ENCODE assay signal across 9 mouse cellular contexts in genomic region chr10:100588524-100588923, GRCm38 (mm10). TPM values are rescaled to one million over a fixed set of nuclear protein-coding genes. Genes with fewer than 3 reads are reported as not detected.
DNase-seq lines count a peak whose midpoint lies in the region; ATAC-seq and TF ChIP-seq lines count a peak whose summit lies in the region.
"Had no signal": no experiment of that assay in that cellular context is flagged by ENCODE, and none has a peak within 500 bp of the region (broad histone marks: within the 10 kb centered on the region; RNA-seq: fewer than 3 reads in every experiment).

No protein-coding gene starts in this region.

- 43% methylated on average over 7 of the region's 7 CpGs for WGBS in embryonic facial prominence, embryonic 13.5 days
- WGBS in intestine, embryonic 16.5 days, result 41% methylated on average over 7 of the region's 7 CpGs
- WGBS in neural tube, embryonic 12.5 days, result 50% methylated on average over 7 of the region's 7 CpGs

- H3K4me1 ChIP-seq in embryonic facial prominence, embryonic 13.5 days, result peaks cover 2% of the 10 kb centered on the region; the same call in 1 of the 2 replicates
- H3K4me1 ChIP-seq in intestine, embryonic 16.5 days (ENCODE audit: control insufficient read depth, insufficient read depth, low read length), result no peaks in the 10 kb centered on the region
- no peaks in the 10 kb centered on the region for H3K4me1 ChIP-seq in neural tube, embryonic 12.5 days

- H3K27ac ChIP-seq in left cerebral cortex, adult 2 months, result peak overlapping the region; percentile 86
- peak overlapping the region; percentile 78; the same call in 1 of the 2 replicates for H3K27ac ChIP-seq in embryonic facial prominence, embryonic 13.5 days
- H3K27ac ChIP-seq in intestine, embryonic 16.5 days (ENCODE audit: low read length), result no peak overlapping the region
- H3K27ac ChIP-seq in neural tube, embryonic 12.5 days, result no peak overlapping the region

- intact Hi-C loops in left cerebral cortex, adult 2 months (cut with DNase I), result loop anchor here (2.0 kb wide), 1 partner anchor 102 kb away; the partner anchor contains the start of genes Cep290 and Tmtc3
- intact Hi-C loops in left cerebral cortex, postnatal 14 days (cut with DNase I), result no loop called here
- intact Hi-C loops in left cerebral cortex, postnatal 10 days (cut with DNase I), result no loop called here

- H3K27me3 ChIP-seq in embryonic facial prominence, embryonic 13.5 days, result no peaks in the 10 kb centered on the region
- no peaks in the 10 kb centered on the region for H3K27me3 ChIP-seq in intestine, embryonic 16.5 days (replicated peaks; ENCODE audit: control insufficient read depth, insufficient read depth, low read length)
- no peaks in the 10 kb centered on the region for H3K27me3 ChIP-seq in neural tube, embryonic 12.5 days (replicated peaks)

- TF ChIP-seq CTCF in left cerebral cortex, adult 2 months (IDR thresholded peaks at IDR 0.05), result no peak

- H3K9ac ChIP-seq in embryonic facial prominence, embryonic 13.5 days, result peak overlapping the region; percentile 83
- H3K9ac ChIP-seq in intestine, embryonic 16.5 days (ENCODE audit: low read depth, low read length), result peak overlapping the region; percentile 82
- H3K9ac ChIP-seq in neural tube, embryonic 12.5 days, result peak overlapping the region; percentile 64

- no peak for ATAC-seq in embryonic facial prominence, embryonic 13.5 days (ENCODE audit: insufficient number of reproducible peaks, insufficient read depth, low FRiP score, low TSS enrichment, low read depth)
- 0 out of 2 replicates have a peak, but pooled peaks have one; percentile 2 for ATAC-seq in intestine, embryonic 16.5 days
- peak; percentile 50 for ATAC-seq in neural tube, embryonic 12.5 days (ENCODE audit: low FRiP score, low read depth)

- peak overlapping the region; percentile 68 for H3K4me2 ChIP-seq in embryonic facial prominence, embryonic 13.5 days
- peak overlapping the region; percentile 65 for H3K4me2 ChIP-seq in intestine, embryonic 16.5 days (ENCODE audit: low read depth, low read length)
- peak overlapping the region; percentile 66 for H3K4me2 ChIP-seq in neural tube, embryonic 12.5 days (replicated peaks)

- H3K4me3 ChIP-seq in left cerebral cortex, adult 2 months, result peak overlapping the region; percentile 92
- H3K4me3 ChIP-seq in embryonic facial prominence, embryonic 13.5 days, result peak overlapping the region; percentile 72
- H3K4me3 ChIP-seq in intestine, embryonic 16.5 days (ENCODE audit: low read length), result peak overlapping the region; percentile 81
- H3K4me3 ChIP-seq in neural tube, embryonic 12.5 days, result peak overlapping the region; percentile 58

- peaks cover 4% of the 10 kb centered on the region for H3K36me3 ChIP-seq in embryonic facial prominence, embryonic 13.5 days
- no peaks in the 10 kb centered on the region for H3K36me3 ChIP-seq in intestine, embryonic 16.5 days (ENCODE audit: control insufficient read depth, insufficient read depth, low read length)
- peaks cover 4% of the 10 kb centered on the region; the same call in 1 of the 2 replicates for H3K36me3 ChIP-seq in neural tube, embryonic 12.5 days

- H3K9me3 ChIP-seq in embryonic facial prominence, embryonic 13.5 days, result no peaks in the 10 kb centered on the region
- no peaks in the 10 kb centered on the region for H3K9me3 ChIP-seq in intestine, embryonic 16.5 days (ENCODE audit: control insufficient read depth, low read length)
- H3K9me3 ChIP-seq in neural tube, embryonic 12.5 days, result no peaks in the 10 kb centered on the region

- no peak for DNase-seq in left cerebral cortex, adult 2 months (ENCODE audit: extremely low spot score in 1 of 2, low spot score in 2 of 2)
- no peak for DNase-seq in left cerebral cortex, postnatal 14 days (ENCODE audit: low spot score in 2 of 2)
- no peak for DNase-seq in urinary bladder, postnatal 4 days (ENCODE audit: low spot score in 2 of 2)
- no peak for DNase-seq in left cerebral cortex, postnatal 10 days (ENCODE audit: extremely low spot score in 1 of 2, low spot score in 2 of 2)
- DNase-seq in spleen, adult 12 weeks (ENCODE audit: low spot score), result no peak

RNA-seq across cellular contexts. Expression of gene 4930430F08Rik, which starts 1.7 kb away (rescaled TPM):
- total RNA-seq in left cerebral cortex, adult 2 months (2021), result 10 to 100 TPM; 21.6 to 22.0 TPM
- 10 to 100 TPM; 20.7 to 23.7 TPM for total RNA-seq in left cerebral cortex, postnatal 14 days (2021)
- polyA plus RNA-seq in embryonic facial prominence, embryonic 13.5 days (2015; fragmentation: Nextera tagmentation; extraction: Ambion mirVana), result 8.2 and 8.8 TPM in 2 replicates
- polyA plus RNA-seq in intestine, embryonic 16.5 days (2015; fragmentation: Nextera tagmentation; extraction: Ambion mirVana), result 6.2 and 6.4 TPM in 2 replicates
- polyA plus RNA-seq in neural tube, embryonic 12.5 days (2016; fragmentation: Nextera tagmentation; extraction: Ambion mirVana), result 11.3 and 12.3 TPM in 2 replicates
- 10 to 100 TPM; 22.2 to 25.2 TPM for total RNA-seq in left cerebral cortex, postnatal 10 days (2021)

RNA-seq across cellular contexts. Expression of gene 1700017N19Rik, which starts 1.8 kb away (rescaled TPM):
- total RNA-seq in left cerebral cortex, adult 2 months (2021), result not detected
- total RNA-seq in left cerebral cortex, postnatal 14 days (2021), result not detected
- polyA plus RNA-seq in embryonic facial prominence, embryonic 13.5 days (2015; fragmentation: Nextera tagmentation; extraction: Ambion mirVana), result not detected in 2 replicates
- not detected in 2 replicates for polyA plus RNA-seq in intestine, embryonic 16.5 days (2015; fragmentation: Nextera tagmentation; extraction: Ambion mirVana)
- not detected in 2 replicates for polyA plus RNA-seq in neural tube, embryonic 12.5 days (2016; fragmentation: Nextera tagmentation; extraction: Ambion mirVana)
- total RNA-seq in left cerebral cortex, postnatal 10 days (2021), result not detected
- polyA plus RNA-seq: brain, embryonic 14.5 days had no signal

Comparison
In these comparisons a context has a peak if more than half of its experiments do, and no peak if none do; other contexts are left out.
1. H3K27ac ChIP-seq: peak in left cerebral cortex, adult 2 months (single experiment) and embryonic facial prominence, embryonic 13.5 days (single experiment); none in intestine, embryonic 16.5 days (single experiment) and neural tube, embryonic 12.5 days (single experiment).
2. Peak in every context shown above with its lines, with median percentiles within 50 percentile points of each other: H3K4me3 ChIP-seq, H3K4me2 ChIP-seq and H3K9ac ChIP-seq.